Mouse (Mus musculus): ENCODE measurements around the gene Mroh2a.

- no peak for TF ChIP-seq CTCF (IDR thresholded peaks at IDR 0.05; ENCODE audit: low read depth, low read length)
- no peak for TF ChIP-seq POLR2A (IDR thresholded peaks at IDR 0.05; ENCODE audit: extremely low read depth, insufficient read depth, low read length)
Measured at GRCm38 (mm10) chr1:88261706-88262105, 34.9 kb downstream of the Mroh2a start.

Data from liver, adult 2 months (tissue).